Mouse (Mus musculus): ENCODE results near the gene Bloc1s4. TPM values are rescaled to one million over a fixed set of nuclear protein-coding genes. Genes with fewer than 3 reads are reported as not detected.

The Bloc1s4 gene
- total and polyA plus RNA-seq, 3 experiments = 20.9 to 23.3 (median 21.2) TPM

GRCm38 (mm10) chr5:36736009-36736408, 12.4 kb downstream of the Bloc1s4 start:
- dilution Hi-C loops (cut with MboI; ENCODE audit: extremely low pct_ligation_motif_present, extremely low pct_unique_long_range_greater_than_20kb, low sequenced_read_pairs) = no loop called here
- H3K9me3 ChIP-seq (replicated peaks; ENCODE audit: low read length) = no peaks in the 10 kb centered on the region
- H3K4me1 ChIP-seq (ENCODE audit: control insufficient read depth in 1 of 2, insufficient read depth in 2 of 2) = peaks cover 2 to 3% of the 10 kb centered on the region in 2 experiments; a peak in 3 of 4 replicates
- in situ Hi-C loops (cut with MboI; ENCODE audit: low pct_ligation_motif_present, low pct_unique_long_range_greater_than_20kb, low sequenced_read_pairs) = no loop called here
- no peak for DNase-seq (ENCODE audit: extremely low read depth)
- no peak overlapping the region for H3K27ac ChIP-seq (ENCODE audit: insufficient read depth, low read depth)
- peaks cover 8% of the 10 kb centered on the region for H3K27me3 ChIP-seq (replicated peaks)
- no peak overlapping the region for H3K4me3 ChIP-seq (replicated peaks in 1 of 3; ENCODE audit: low read depth in 2 of 3, low read length in 2 of 3, poor library complexity in 1 of 3)
- no peak for TF ChIP-seq PAX5 (IDR thresholded peaks at IDR 0.05; ENCODE audit: low read length)
- TF ChIP-seq SMC3 (IDR thresholded peaks at IDR 0.05; ENCODE audit: low read depth, low read length) = no peak
- no peak for TF ChIP-seq USF2 (conservative IDR thresholded peaks at IDR 0.05; ENCODE audit: low read depth, low read length)
- TF ChIP-seq KAT2A (IDR thresholded peaks at IDR 0.05; ENCODE audit: insufficient replicate concordance, low read length) = no peak
- H3K36me3 ChIP-seq (replicated peaks in 1 of 2; ENCODE audit: control insufficient read depth in 1 of 2, insufficient read depth in 1 of 2, low read length in 1 of 2) = no peaks in the 10 kb centered on the region
- no peak overlapping the region for H3K4me2 ChIP-seq (ENCODE audit: insufficient read depth, low read depth, poor library complexity, severe bottlenecking)
- no peaks in the 10 kb centered on the region for H3K79me2 ChIP-seq (replicated peaks; ENCODE audit: control insufficient read depth, extremely low read depth, insufficient read depth, poor library complexity, severe bottlenecking)
- H3K9ac ChIP-seq (ENCODE audit: insufficient read depth, low read depth) = no peak overlapping the region

GRCm38 (mm10) chr5:36735106-36735505, 13.3 kb downstream of the Bloc1s4 start:
- TF ChIP-seq SIN3A (IDR thresholded peaks at IDR 0.05; ENCODE audit: low read length) = no peak
- no peak for TF ChIP-seq MXI1 (IDR thresholded peaks at IDR 0.05; ENCODE audit: low read depth, low read length)
- TF ChIP-seq RCOR1 (conservative IDR thresholded peaks at IDR 0.05; ENCODE audit: low read depth, low read length) = no peak
- Histone ChIP-seq H3K27me3 (replicated peaks) (peaks cover 8% of the 10 kb centered on the region), H3K36me3 (replicated peaks in 1 of 2; ENCODE audit: control insufficient read depth in 1 of 2, insufficient read depth in 1 of 2, low read length in 1 of 2) (no peaks in the 10 kb centered on the region), H3K27ac (ENCODE audit: insufficient read depth, low read depth) (no peak overlapping the region), H3K4me2 (ENCODE audit: insufficient read depth, low read depth, poor library complexity, severe bottlenecking) (no peak overlapping the region), H3K9ac (ENCODE audit: insufficient read depth, low read depth) (no peak overlapping the region), H3K4me1 (ENCODE audit: control insufficient read depth in 1 of 2, insufficient read depth in 2 of 2) (peaks cover 3 to 7% of the 10 kb centered on the region in 2 experiments; a peak in 3 of 4 replicates), H3K4me3 (replicated peaks in 1 of 3; ENCODE audit: low read depth in 2 of 3, low read length in 2 of 3, poor library complexity in 1 of 3) (no peak overlapping the region), H3K79me2 (replicated peaks; ENCODE audit: control insufficient read depth, extremely low read depth, insufficient read depth, poor library complexity, severe bottlenecking) (no peaks in the 10 kb centered on the region), H3K9me3 (replicated peaks; ENCODE audit: low read length) (no peaks in the 10 kb centered on the region)
- dilution Hi-C loops (cut with MboI; ENCODE audit: extremely low pct_ligation_motif_present, extremely low pct_unique_long_range_greater_than_20kb, low sequenced_read_pairs) = no loop called here
- no peak for DNase-seq (ENCODE audit: extremely low read depth)
- in situ Hi-C loops (cut with MboI; ENCODE audit: low pct_ligation_motif_present, low pct_unique_long_range_greater_than_20kb, low sequenced_read_pairs) = no loop called here

- H3K9ac ChIP-seq (ENCODE audit: insufficient read depth, low read depth) = no peak overlapping the region
- no peak overlapping the region for H3K4me3 ChIP-seq (replicated peaks in 1 of 3; ENCODE audit: low read depth in 2 of 3, low read length in 2 of 3, poor library complexity in 1 of 3)
- H3K4me1 ChIP-seq (ENCODE audit: control insufficient read depth in 1 of 2, insufficient read depth in 2 of 2) = peaks cover 3 to 7% of the 10 kb centered on the region in 2 experiments; a peak in 3 of 4 replicates
- no peak overlapping the region for H3K4me2 ChIP-seq (ENCODE audit: insufficient read depth, low read depth, poor library complexity, severe bottlenecking)
- dilution Hi-C loops (cut with MboI; ENCODE audit: extremely low pct_ligation_motif_present, extremely low pct_unique_long_range_greater_than_20kb, low sequenced_read_pairs) = no loop called here
- H3K27me3 ChIP-seq (replicated peaks) = peaks cover 4% of the 10 kb centered on the region
- TF ChIP-seq USF1 (IDR thresholded peaks at IDR 0.05; ENCODE audit: low read depth, low read length) (no peak), CHD2 (IDR thresholded peaks at IDR 0.05; ENCODE audit: low read length) (no peak), EP300 (IDR thresholded peaks at IDR 0.05; ENCODE audit: low read length) (no peak), RCOR1 (conservative IDR thresholded peaks at IDR 0.05; ENCODE audit: low read depth, low read length) (no peak), ELF1 (IDR thresholded peaks at IDR 0.05; ENCODE audit: low read depth, low read length) (no peak), USF2 (conservative IDR thresholded peaks at IDR 0.05; ENCODE audit: low read depth, low read length) (no peak), NRF1 (IDR thresholded peaks at IDR 0.05; ENCODE audit: low read depth, low read length) (no peak), UBTF (IDR thresholded peaks at IDR 0.05; ENCODE audit: low read depth, low read length) (no peak), ZC3H11A (IDR thresholded peaks at IDR 0.05; ENCODE audit: low read depth, low read length) (no peak), ETS1 (conservative IDR thresholded peaks at IDR 0.05; ENCODE audit: low read depth, low read length) (no peak), ZKSCAN1 (IDR thresholded peaks at IDR 0.05; ENCODE audit: borderline replicate concordance, low read depth, low read length) (no peak), JUND (conservative IDR thresholded peaks at IDR 0.05; ENCODE audit: low read depth, low read length) (no peak), TBP (conservative IDR thresholded peaks at IDR 0.05; ENCODE audit: low read depth, low read length) (no peak), ZMIZ1 (IDR thresholded peaks at IDR 0.05; ENCODE audit: low read depth, low read length) (no peak), GABPA (IDR thresholded peaks at IDR 0.05; ENCODE audit: insufficient replicate concordance, low read depth, low read length) (no peak), MEF2A (IDR thresholded peaks at IDR 0.05; ENCODE audit: borderline replicate concordance, low read depth, low read length) (no peak)
- H3K36me3 ChIP-seq (replicated peaks in 1 of 2; ENCODE audit: control insufficient read depth in 1 of 2, insufficient read depth in 1 of 2, low read length in 1 of 2) = no peaks in the 10 kb centered on the region
- in situ Hi-C loops (cut with MboI; ENCODE audit: low pct_ligation_motif_present, low pct_unique_long_range_greater_than_20kb, low sequenced_read_pairs) = no loop called here
- H3K79me2 ChIP-seq (replicated peaks; ENCODE audit: control insufficient read depth, extremely low read depth, insufficient read depth, poor library complexity, severe bottlenecking) = no peaks in the 10 kb centered on the region
- no peak for DNase-seq (ENCODE audit: extremely low read depth)
- H3K27ac ChIP-seq (ENCODE audit: insufficient read depth, low read depth) = no peak overlapping the region
- no peaks in the 10 kb centered on the region for H3K9me3 ChIP-seq (replicated peaks; ENCODE audit: low read length)
These were observed 15.0 kb downstream of the Bloc1s4 start for GRCm38 (mm10) chr5:36733405-36733804.
